Mouse (Mus musculus): ENCODE measurements at regions not wholly inside any gene's neighbourhood (a gene's known extent, or its start where the extent isn't known, plus 50 kb on each side); places are given as distances from the start of the nearest gene placed in this dataset.

- no peak for ATAC-seq (ENCODE audit: low read depth)
- H3K36me3 ChIP-seq (ENCODE audit: control insufficient read depth, insufficient read depth, low read length): no peaks in the 10 kb centered on the region
- H3K27ac ChIP-seq (ENCODE audit: low read length): no peak overlapping the region
- no peaks in the 10 kb centered on the region for H3K9me3 ChIP-seq (ENCODE audit: control insufficient read depth, low read length)
- 74% methylated on average over 6 of the region's 6 CpGs for WGBS
- H3K27me3 ChIP-seq (ENCODE audit: control insufficient read depth, insufficient read depth, low read depth, low read length): no peaks in the 10 kb centered on the region
- no peak overlapping the region for H3K4me2 ChIP-seq (ENCODE audit: low read depth, low read length)
- no peak overlapping the region for H3K9ac ChIP-seq (ENCODE audit: low read length)
- no peaks in the 10 kb centered on the region for H3K4me1 ChIP-seq (replicated peaks; ENCODE audit: control insufficient read depth, insufficient read depth, low read length)
- H3K4me3 ChIP-seq (ENCODE audit: low read length): no peak overlapping the region
These were observed 241.8 kb downstream of the Car8 start for GRCm38 (mm10) chr4:7996923-7997574.

- no peaks in the 10 kb centered on the region for H3K27me3 ChIP-seq (ENCODE audit: control insufficient read depth, insufficient read depth, low read depth, low read length)
- ATAC-seq (ENCODE audit: low read depth): no peak
- no peak overlapping the region for H3K9ac ChIP-seq (ENCODE audit: low read length)
- no peak overlapping the region for H3K4me3 ChIP-seq (ENCODE audit: low read length)
- no peaks in the 10 kb centered on the region for H3K9me3 ChIP-seq (ENCODE audit: control insufficient read depth, low read length)
- no peaks in the 10 kb centered on the region for H3K36me3 ChIP-seq (ENCODE audit: control insufficient read depth, insufficient read depth, low read length)
- H3K27ac ChIP-seq (ENCODE audit: low read length): no peak overlapping the region
- H3K4me1 ChIP-seq (replicated peaks; ENCODE audit: control insufficient read depth, insufficient read depth, low read length): no peaks in the 10 kb centered on the region
- WGBS: 43% methylated on average over 3 of the region's 3 CpGs
- H3K4me2 ChIP-seq (ENCODE audit: low read depth, low read length): no peak overlapping the region
These were observed 245.9 kb downstream of the Car8 start for GRCm38 (mm10) chr4:7992944-7993343.

- Histone ChIP-seq H3K9ac (ENCODE audit: low read length) (no peak overlapping the region), H3K4me2 (ENCODE audit: low read depth, low read length) (no peak overlapping the region), H3K27me3 (ENCODE audit: control insufficient read depth, insufficient read depth, low read depth, low read length) (no peaks in the 10 kb centered on the region), H3K27ac (ENCODE audit: low read length) (no peak overlapping the region), H3K9me3 (ENCODE audit: control insufficient read depth, low read length) (no peaks in the 10 kb centered on the region), H3K36me3 (ENCODE audit: control insufficient read depth, insufficient read depth, low read length) (no peaks in the 10 kb centered on the region), H3K4me1 (replicated peaks; ENCODE audit: control insufficient read depth, insufficient read depth, low read length) (no peaks in the 10 kb centered on the region), H3K4me3 (ENCODE audit: low read length) (no peak overlapping the region)
- ATAC-seq (ENCODE audit: low read depth): no peak
- 89% methylated on average over 1 of the region's 1 CpGs for WGBS
These were observed 251.1 kb downstream of the Car8 start for GRCm38 (mm10) chr4:7987781-7988180.

GRCm38 (mm10) chr4:7987346-7987745 is 251.5 kb downstream of the Car8 start:
- H3K27ac ChIP-seq (ENCODE audit: low read length): no peak overlapping the region
- no peak overlapping the region for H3K4me2 ChIP-seq (ENCODE audit: low read depth, low read length)
- no peaks in the 10 kb centered on the region for H3K36me3 ChIP-seq (ENCODE audit: control insufficient read depth, insufficient read depth, low read length)
- H3K4me1 ChIP-seq (replicated peaks; ENCODE audit: control insufficient read depth, insufficient read depth, low read length): no peaks in the 10 kb centered on the region
- no peak overlapping the region for H3K9ac ChIP-seq (ENCODE audit: low read length)
- no peaks in the 10 kb centered on the region for H3K9me3 ChIP-seq (ENCODE audit: control insufficient read depth, low read length)
- H3K27me3 ChIP-seq (ENCODE audit: control insufficient read depth, insufficient read depth, low read depth, low read length): no peaks in the 10 kb centered on the region
- ATAC-seq (ENCODE audit: low read depth): no peak
- WGBS: 56% methylated on average over 3 of the region's 3 CpGs
- H3K4me3 ChIP-seq (ENCODE audit: low read length): no peak overlapping the region

- no peaks in the 10 kb centered on the region for H3K36me3 ChIP-seq (ENCODE audit: control insufficient read depth, insufficient read depth, low read length)
- H3K4me3 ChIP-seq (ENCODE audit: low read length): no peak overlapping the region
- H3K4me2 ChIP-seq (ENCODE audit: low read depth, low read length): no peak overlapping the region
- H3K4me1 ChIP-seq (replicated peaks; ENCODE audit: control insufficient read depth, insufficient read depth, low read length): no peaks in the 10 kb centered on the region
- H3K9ac ChIP-seq (ENCODE audit: low read length): no peak overlapping the region
- no peak for ATAC-seq (ENCODE audit: low read depth)
- H3K9me3 ChIP-seq (ENCODE audit: control insufficient read depth, low read length): no peaks in the 10 kb centered on the region
- H3K27me3 ChIP-seq (ENCODE audit: control insufficient read depth, insufficient read depth, low read depth, low read length): no peaks in the 10 kb centered on the region
- 81% methylated on average over 6 of the region's 6 CpGs for WGBS
- no peak overlapping the region for H3K27ac ChIP-seq (ENCODE audit: low read length)
These were observed 254.0 kb downstream of the Car8 start for GRCm38 (mm10) chr4:7984814-7985213.

- no peak for ATAC-seq (ENCODE audit: low read depth)
- 77% methylated on average over 12 of the region's 12 CpGs for WGBS
- Histone ChIP-seq H3K4me1 (replicated peaks; ENCODE audit: control insufficient read depth, insufficient read depth, low read length) (no peaks in the 10 kb centered on the region), H3K4me3 (ENCODE audit: low read length) (no peak overlapping the region), H3K9me3 (ENCODE audit: control insufficient read depth, low read length) (no peaks in the 10 kb centered on the region), H3K4me2 (ENCODE audit: low read depth, low read length) (no peak overlapping the region), H3K36me3 (ENCODE audit: control insufficient read depth, insufficient read depth, low read length) (no peaks in the 10 kb centered on the region), H3K9ac (ENCODE audit: low read length) (no peak overlapping the region), H3K27ac (ENCODE audit: low read length) (no peak overlapping the region), H3K27me3 (ENCODE audit: control insufficient read depth, insufficient read depth, low read depth, low read length) (no peaks in the 10 kb centered on the region)
These were observed 259.0 kb downstream of the Car8 start for GRCm38 (mm10) chr4:7979772-7980351.

GRCm38 (mm10) chr4:7977661-7978444 is 261.0 kb downstream of the Car8 start:
- no peaks in the 10 kb centered on the region for H3K4me1 ChIP-seq (replicated peaks; ENCODE audit: control insufficient read depth, insufficient read depth, low read length)
- no peaks in the 10 kb centered on the region for H3K36me3 ChIP-seq (ENCODE audit: control insufficient read depth, insufficient read depth, low read length)
- 64% methylated on average over 5 of the region's 5 CpGs for WGBS
- H3K27me3 ChIP-seq (ENCODE audit: control insufficient read depth, insufficient read depth, low read depth, low read length): no peaks in the 10 kb centered on the region
- no peak overlapping the region for H3K27ac ChIP-seq (ENCODE audit: low read length)
- H3K9ac ChIP-seq (ENCODE audit: low read length): no peak overlapping the region
- no peak overlapping the region for H3K4me2 ChIP-seq (ENCODE audit: low read depth, low read length)
- H3K9me3 ChIP-seq (ENCODE audit: control insufficient read depth, low read length): no peaks in the 10 kb centered on the region
- ATAC-seq (ENCODE audit: low read depth): no peak
- H3K4me3 ChIP-seq (ENCODE audit: low read length): no peak overlapping the region

GRCm38 (mm10) chr4:7970272-7970671 is 268.6 kb downstream of the Car8 start:
- Histone ChIP-seq H3K36me3 (ENCODE audit: control insufficient read depth, insufficient read depth, low read length) (no peaks in the 10 kb centered on the region), H3K4me3 (ENCODE audit: low read length) (no peak overlapping the region), H3K4me1 (replicated peaks; ENCODE audit: control insufficient read depth, insufficient read depth, low read length) (no peaks in the 10 kb centered on the region), H3K27ac (ENCODE audit: low read length) (no peak overlapping the region), H3K9me3 (ENCODE audit: control insufficient read depth, low read length) (no peaks in the 10 kb centered on the region), H3K27me3 (ENCODE audit: control insufficient read depth, insufficient read depth, low read depth, low read length) (no peaks in the 10 kb centered on the region), H3K4me2 (ENCODE audit: low read depth, low read length) (no peak overlapping the region), H3K9ac (ENCODE audit: low read length) (no peak overlapping the region)
- no peak for ATAC-seq (ENCODE audit: low read depth)
- WGBS: 52% methylated on average over 6 of the region's 6 CpGs

- H3K4me3 ChIP-seq (ENCODE audit: low read length): no peak overlapping the region
- no peaks in the 10 kb centered on the region for H3K4me1 ChIP-seq (replicated peaks; ENCODE audit: control insufficient read depth, insufficient read depth, low read length)
- no peak overlapping the region for H3K27ac ChIP-seq (ENCODE audit: low read length)
- H3K9ac ChIP-seq (ENCODE audit: low read length): no peak overlapping the region
- H3K9me3 ChIP-seq (ENCODE audit: control insufficient read depth, low read length): no peaks in the 10 kb centered on the region
- 88% methylated on average over 5 of the region's 5 CpGs for whole genome bisulfite sequencing
- no peak overlapping the region for H3K4me2 ChIP-seq (ENCODE audit: low read depth, low read length)
- ATAC-seq (ENCODE audit: low read depth): no peak
- no peaks in the 10 kb centered on the region for H3K36me3 ChIP-seq (ENCODE audit: control insufficient read depth, insufficient read depth, low read length)
- no peaks in the 10 kb centered on the region for H3K27me3 ChIP-seq (ENCODE audit: control insufficient read depth, insufficient read depth, low read depth, low read length)
These were observed 273.2 kb downstream of the Car8 start for GRCm38 (mm10) chr4:7965663-7966062.
